Mouse (Mus musculus) adipocyte (in vitro differentiated cells): Measurements from ENCODE around the gene Gm13889.

Source experiments
- DNase-seq: peaks from one replicate; pipeline ENCODE4 v3.0.0-alpha.2; 2016; ENCODE audit warnings: low spot score

The Gm13889 gene

DNA sequence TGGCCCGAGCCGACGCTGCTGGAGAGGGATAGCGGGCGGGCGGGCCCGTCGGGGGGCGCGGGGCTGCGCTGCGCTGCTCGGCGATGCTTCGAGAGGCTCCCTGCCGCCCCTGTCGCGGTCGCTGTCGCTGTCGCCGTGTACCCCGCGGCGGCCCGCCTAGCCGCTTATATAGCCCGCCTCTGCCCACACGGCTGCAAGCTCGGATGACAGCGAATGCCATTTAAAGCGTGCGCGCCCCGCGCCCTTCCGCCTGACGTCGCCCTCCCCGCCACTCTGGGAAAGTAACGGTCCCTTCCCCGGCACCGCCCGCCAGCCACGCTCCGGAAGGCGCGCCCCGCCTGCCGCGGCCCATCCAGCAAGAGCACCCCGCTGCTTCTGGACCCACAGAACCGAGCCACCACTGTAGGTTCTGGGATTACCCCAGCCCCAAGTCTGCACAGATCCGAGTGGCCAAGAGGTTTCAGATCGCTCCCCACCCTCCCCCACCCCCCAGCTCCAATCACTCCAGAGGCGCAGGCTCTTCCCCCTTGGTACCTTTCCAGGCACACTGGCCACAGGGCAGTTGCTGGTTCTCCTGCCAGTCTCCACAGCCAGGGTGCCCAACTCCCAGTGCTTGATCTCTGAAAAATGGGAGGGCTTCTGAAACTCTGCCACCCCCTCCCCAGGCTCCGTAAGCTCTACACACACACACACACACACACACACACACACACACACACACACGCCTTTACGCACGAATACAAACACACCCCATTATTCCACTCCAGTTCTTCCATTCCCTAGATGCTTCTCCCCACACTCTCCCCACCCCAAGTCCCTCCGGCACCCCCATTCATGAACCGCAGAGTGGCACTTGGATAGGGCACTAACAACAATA is at the start of gene Gm13889:
Gene Gm13889 (minus strand): TSS at position 294 of the 877 bp plus-strand sequence.
- DNase-seq = no peak

DNA sequence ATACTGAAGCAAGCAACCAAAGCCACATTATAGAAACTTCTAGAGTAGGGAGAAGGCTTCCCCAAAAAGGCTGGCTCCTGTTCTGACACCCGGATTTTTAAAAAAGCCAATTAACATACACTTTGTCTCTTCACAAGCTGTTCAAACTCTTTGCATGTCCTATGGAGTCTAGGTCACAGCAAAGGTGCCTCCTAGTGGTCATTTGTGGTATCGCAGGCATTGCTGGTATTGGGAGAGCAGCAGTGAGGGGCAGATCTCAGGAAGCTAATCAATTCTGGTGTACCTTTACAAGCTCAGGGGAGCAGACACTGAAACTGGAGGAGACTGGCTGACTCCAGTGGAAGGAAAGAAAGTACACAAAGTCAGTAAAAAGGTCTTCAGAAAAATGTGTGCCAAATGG is 45.3 kb upstream of the Gm13889 start:
- DNase-seq = peak; percentile 84

DNA sequence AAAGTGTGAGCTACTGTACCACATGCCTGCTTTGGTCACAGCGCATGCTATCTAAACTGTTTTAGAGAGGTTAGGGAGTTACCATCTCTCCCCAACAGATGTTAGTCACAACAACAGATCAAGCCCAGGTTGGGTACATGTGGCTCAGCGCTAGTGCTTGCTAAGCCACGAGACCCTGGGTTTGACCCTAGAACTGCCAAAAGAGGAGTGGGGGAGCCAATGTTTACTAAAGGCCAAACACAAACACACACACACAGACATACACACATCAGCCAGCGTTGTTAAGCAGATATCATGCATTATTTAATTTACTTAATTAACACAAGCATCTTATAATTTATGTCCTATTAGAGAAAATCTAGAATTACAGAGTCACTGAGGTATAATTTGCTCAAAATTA is 44.9 kb upstream of the Gm13889 start:
- no peak for DNase-seq

DNA sequence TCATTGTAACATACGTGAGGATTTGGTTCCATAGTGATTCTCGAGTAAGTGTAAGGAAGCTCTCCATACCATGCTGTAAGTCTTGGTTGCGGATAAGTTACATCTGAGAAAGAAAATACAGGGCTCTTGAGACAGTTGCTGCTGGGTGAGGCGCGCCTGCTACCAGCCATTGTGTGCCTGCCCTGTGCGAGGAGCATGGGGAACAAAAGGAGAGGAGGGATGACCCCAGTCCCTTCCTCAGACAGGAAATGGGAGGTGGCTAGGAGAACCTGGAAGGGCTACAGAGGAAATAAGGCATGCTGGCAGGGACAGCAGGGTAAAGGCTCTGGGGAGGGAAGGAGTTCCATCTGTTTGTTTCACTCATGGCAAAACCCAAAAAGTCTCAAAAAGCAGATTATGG is 44.4 kb upstream of the Gm13889 start:
- no peak for DNase-seq

DNA sequence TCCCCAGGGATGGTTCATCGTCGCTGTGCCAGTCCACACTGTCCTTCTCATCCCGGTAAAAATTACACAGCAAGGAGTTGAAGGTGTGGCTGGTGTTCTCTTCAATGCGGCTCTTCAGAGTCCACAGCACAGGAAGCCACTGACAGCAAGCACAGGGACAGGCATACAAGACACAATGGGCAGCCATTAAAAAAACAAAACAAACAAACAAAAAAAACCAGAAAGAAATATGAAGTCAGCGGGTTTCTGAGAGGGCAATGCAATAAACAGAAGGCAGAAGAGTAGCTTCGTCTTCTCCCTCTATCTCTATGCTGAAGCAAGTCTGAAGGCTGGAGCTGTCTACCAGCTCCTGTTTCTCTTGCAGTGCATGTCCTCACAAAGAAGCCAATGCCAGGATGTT is 39.3 kb upstream of the Gm13889 start, which contains the start of gene Gm27027:
Gene Gm27027 (minus strand): TSS at position 101 of the 400 bp plus-strand sequence.
- no peak for DNase-seq

DNA sequence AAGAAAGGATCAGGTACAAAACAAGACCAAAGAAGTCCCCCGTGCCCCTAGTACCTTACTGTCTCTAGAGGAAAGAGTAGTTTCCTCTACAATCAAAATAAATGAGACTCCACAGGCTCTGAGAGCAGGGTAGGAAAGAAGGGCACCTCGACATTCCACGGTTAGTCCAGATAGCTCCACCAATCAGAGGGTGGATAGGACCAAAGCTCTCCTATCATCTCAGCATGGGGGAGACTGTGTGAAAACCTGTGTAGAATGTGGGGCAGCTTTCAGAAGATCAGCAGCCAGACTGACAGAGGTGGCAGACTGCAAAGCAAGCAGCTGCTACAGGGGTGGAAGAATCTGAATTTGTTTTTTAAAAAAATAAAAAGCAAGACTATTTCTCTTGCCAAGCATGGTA is 35.8 kb upstream of the Gm13889 start:
- DNase-seq = no peak

DNA sequence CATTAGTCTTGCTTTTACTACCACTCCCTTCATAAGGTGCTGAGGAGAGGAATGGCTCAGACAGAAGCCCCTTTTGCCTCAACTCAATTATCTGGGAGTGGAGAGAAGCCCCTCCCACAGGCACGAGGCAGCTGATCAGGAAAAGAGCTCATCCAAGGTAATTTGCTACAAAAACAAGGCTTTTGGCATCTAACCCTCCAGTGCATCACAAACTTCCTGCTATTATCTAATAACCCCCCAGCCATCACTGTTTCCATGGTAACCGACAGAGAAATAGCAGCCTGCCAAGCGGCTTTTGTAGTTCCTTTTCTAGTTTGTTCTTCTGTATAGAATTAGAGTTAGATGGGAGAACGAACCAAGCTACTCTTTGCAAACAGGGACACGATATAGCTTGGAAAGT is 35.3 kb upstream of the Gm13889 start:
- no peak for DNase-seq

DNA sequence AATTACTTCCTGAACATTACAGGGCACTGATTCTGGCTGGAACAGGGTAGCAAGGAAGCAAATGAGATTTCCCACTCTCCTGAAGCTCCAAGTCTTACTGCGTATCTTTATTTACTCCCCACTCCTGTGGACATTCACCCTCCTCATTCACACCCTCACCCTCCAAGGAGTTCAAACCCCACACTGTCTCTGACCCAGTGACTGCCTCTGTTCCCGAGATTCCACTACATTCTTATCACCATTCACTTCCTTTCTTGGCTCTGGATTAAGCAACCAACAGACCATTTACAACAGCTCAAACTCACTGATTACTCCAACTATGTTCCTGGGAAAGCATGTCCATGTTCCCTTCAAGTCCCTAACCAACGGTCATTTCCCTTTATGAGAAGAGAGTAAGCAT is 34.3 kb upstream of the Gm13889 start:
- DNase-seq = no peak

DNA sequence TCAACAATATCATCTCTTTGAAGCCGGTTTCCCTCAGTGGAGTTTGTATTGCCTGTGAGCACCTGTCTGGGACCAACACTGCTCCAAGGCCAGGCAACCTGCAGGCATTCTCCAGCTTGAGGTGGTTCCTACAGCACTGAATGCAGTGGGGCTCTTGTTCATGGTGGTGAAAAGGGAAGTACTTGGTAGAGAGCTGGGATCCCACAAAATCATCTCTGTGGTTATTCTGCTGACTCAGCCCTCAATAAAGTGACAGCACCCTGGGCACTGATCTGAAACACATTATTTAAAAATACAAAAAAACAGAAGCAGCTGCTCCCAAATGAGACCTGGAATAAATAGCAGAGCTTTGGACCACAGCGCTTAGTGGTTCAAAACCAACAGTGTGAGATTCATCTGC is 31.4 kb upstream of the Gm13889 start:
- DNase-seq = no peak

DNA sequence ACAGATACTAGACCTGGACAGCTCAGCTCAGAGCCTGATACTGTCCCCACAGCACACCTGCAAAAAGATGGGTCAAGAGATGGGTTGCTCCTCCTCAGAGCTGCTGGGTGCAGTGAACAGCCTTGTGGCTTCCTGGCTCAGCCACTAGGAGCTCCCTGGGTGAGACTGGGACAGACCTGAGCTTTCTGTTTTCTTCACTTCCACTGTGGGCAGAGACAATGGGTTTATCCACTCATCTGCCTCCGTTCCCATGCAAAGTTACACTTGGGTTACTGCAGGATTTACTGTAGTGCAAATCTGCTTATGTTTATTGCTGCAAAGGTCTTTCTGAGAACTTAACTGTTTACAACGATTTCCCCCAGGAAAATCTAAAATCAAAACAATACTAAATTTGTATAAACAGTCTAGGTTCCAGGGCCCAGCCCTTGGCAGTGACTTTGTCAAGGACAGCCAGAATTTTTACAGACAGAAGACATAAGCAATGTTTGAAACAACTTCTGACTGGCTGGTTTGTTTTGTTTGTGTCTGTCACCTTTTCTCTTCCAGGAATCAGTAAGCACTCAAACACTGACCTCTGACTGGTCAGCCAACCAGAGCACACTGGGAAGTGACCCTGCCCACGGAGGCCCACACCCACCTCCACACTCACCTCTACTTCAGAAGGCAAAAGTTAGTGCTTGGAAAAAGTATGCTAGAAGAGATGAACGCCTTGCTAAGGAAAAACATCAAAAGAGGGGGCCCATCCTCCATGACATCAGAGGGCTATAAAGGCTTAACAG is 25.6 kb upstream of the Gm13889 start:
- DNase-seq = peak; percentile 14

DNA sequence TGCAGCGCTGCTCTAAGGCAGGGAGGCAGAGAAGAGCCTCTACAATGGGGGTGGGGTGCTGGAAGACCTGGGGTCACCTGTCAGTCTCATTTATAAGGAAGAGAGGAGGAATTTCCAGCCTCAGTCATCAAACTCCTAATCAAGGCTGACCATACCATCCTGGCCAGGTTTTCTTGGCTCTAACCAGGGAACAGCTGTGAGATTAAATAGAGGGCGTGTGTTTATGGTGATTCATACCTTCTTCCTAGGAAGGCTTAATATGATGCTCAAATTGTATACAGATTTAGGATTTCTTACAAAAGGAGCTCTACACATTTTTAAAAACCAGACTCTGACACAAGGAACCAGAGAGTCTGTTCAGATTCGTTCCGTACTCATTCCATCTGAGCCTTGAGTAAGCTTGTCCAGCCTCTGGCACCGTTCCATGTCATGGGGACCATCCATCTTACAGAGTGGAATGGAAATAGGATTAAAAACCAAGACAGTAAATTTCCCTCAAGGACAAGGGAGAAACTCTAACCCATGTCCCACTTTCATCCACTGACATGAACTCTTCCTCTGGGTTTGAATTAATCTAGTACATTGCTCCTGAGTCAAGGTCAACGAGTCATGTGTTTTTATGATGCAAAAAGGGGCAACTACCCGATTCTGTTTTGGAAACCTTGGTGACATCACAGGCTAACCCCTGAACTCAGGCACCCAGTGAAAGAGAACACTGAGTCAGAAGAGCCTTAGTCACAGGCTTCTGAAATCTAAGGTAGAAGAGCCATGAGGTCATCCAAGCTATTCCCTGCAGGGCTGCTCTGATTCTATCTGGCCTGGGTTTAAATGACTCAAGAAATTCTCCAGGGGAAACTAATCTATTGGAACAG is 22.5 kb upstream of the Gm13889 start:
- peak; percentile 4 for DNase-seq

DNA sequence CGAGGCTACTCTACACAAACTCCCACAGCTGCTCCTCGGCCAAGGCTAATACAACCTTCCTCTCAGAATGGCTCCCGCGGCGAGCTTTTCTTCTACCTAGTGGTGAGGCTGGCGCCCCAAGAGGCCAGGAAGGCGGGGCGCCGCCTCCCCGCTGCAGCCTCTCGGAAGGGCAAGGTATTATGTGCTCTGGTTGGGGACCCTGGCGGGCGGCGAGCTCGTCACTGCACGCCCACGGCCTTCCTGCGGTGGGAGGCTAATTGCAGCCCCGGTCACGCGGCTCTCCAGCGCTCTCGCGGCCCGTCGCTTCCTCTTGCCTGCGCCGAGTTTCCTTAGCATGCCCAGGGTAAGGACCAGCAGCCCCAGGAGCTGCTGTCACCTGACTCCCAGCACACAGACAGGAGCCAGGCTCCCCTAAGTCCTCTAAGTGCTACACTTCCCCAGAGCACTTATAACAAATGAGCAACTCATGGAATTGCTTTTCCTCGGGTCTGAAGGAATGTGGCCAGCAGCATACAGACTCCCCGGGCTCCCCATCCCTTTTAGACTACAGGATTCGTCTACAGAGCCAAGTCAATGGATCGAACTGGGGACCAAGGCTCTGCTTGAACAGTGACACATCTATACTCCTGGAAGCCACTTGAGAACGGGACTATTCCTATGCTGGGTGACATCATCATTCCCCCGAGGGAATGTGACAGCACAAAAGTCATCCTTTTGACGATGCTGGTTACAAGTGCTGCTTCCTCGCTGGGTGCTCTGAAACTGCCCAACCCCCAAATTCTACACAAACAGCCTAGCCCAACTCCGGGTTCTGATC is 19.6 kb upstream of the Gm13889 start:
- no peak for DNase-seq

DNA sequence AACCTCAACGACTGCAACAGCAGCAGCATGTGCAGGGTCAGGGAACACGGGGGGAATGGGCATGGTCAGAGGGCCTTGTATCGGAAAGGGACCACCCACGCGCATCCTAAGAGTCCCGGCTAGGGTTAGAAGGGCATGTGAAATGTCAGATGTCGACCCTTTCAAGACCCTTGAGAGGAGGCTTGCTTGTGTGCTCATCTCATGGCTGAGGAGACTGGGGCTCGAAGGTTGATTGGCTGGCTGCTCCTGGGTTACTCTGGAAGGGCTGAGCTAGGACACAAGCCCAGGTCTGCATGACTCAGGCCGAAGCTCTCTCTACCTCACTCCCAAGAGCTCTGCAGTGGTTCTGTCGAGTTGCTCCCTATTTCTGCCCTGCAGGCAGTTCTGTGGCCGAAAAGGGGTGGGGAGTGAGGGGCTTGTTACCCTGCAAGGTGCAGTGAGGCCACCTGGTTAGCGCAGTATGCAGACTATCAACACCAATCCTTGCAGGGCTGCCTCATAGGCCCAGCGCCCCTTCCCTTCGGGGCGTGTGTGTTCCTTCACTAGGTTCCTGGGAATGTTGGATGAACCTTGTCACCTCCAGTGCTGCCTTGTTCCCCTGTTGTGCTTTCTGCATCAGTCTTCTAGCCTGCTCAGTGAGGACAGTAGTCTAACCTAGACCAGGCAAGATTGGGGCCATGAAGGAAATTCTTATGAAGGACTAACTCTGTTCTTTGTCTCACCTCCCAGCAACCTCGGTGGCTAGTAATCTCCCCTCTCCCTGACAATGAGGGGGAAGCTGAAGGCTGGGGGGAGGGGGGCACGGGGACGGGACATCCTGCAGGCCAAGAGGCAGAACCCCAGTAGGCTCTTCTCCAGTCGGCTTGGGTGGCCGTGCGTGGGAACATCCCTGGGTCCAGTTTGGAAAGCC is 18.8 kb upstream of the Gm13889 start:
- no peak for DNase-seq

DNA sequence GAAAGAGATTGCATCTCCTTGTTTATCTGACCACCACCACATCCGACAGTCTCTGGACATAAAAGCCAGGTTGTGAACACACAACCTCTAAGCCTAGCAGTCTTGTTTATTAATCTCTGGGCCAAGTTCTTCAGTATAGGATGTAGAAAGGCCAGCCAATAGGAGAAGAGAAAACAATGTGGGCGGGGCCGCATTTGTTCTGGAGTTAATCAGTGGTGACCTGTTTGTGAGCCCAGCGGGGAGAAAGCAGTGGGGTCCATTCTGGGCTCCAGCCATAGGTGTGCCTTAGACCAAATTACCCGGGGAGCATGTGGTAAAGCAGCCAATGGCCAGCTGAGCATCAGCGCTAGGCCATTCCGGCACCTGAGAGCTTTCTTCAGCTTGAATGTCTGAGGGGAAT is 18.0 kb upstream of the Gm13889 start:
- DNase-seq = no peak

DNA sequence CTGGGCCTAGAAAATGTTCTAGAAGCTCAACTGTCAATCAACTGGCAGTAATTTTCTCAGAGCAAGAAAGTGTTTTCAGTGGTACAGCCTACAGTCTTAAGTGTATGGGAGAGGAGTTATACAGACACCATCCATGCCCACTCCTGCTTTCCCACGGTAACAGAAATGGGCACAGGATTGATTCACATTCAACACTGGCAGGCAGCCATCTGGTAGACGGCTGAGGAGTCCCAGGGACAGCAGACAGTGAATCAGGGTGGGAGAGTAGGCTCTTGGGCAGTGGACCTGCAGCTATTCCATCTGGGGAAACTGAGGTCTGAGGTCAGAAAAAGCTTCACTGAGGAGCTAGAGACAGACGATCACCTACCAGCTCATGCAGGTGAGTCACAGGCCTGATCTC is 14.6 kb upstream of the Gm13889 start:
- DNase-seq = no peak

DNA sequence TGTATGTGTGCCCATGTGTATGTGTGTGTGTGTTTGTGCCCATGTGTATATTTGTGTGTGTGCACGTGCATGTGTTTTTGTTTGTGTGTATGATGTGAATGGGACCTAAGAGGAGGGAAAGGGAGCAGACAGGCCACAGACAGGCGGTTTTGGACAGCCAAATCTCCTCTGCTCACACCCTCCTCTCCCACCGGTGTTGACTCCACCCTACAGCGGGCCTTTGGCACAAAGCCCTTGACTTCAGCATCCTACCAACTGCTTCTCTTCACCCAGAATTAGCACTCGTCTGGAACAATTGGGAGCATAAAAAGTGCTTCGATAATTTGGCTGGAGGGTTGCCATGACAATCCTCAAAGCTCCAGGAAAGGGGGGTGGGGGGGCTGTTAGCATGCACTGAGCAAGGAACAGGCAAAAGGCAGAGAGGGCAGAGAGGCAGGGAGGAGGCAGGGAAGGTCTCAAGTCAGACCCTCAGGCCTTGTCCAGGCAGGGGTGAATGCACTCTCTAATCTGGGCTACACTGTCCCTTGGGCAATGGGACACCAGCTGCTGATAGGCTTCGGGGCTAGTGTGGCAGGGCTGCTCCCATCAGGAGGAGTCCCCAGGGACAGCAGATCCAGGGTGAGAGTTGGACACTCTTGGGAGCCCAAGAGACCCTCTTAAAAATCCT is 7.6 kb upstream of the Gm13889 start:
- DNase-seq = no peak

DNA sequence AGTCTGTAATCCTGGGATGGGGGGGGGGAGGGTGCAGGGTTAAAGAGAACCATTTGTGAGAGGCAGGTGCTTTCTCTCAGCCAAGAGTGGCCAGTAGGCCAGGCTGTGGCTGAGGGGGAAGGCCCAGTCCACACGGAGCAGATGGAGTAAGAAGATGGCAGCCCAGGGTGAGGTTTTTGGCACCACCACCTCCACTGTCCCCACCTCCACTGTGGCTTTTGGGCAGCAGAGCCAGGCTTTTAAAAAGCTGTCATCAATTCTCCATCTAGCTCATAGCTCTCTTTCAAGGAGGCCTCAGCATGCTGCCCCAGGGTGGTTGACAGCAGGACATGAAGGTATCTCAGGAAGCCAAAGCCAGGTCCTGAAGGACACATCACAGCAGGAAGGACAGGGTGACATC is 6.8 kb upstream of the Gm13889 start:
- DNase-seq = no peak

DNA sequence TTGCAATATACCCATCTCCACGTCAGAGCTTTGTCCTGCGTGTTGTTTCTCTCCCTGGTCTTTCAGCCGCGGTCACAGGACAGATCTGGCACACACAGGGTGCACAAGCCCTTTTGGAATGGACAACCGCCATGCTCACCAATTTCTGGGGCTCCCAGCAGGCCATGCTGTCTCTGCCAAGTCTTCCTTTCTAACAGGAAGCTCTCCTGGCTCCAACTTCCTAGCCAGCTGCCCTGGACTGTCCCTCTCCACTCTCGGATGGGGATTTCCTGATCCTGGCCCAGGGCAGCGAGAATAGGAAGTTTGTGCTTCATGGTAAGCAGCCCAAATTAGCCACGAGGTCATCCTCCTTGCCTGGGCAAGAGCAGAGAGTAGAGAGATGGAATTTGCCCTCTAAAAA is 4.7 kb upstream of the Gm13889 start:
- no peak for DNase-seq

DNA sequence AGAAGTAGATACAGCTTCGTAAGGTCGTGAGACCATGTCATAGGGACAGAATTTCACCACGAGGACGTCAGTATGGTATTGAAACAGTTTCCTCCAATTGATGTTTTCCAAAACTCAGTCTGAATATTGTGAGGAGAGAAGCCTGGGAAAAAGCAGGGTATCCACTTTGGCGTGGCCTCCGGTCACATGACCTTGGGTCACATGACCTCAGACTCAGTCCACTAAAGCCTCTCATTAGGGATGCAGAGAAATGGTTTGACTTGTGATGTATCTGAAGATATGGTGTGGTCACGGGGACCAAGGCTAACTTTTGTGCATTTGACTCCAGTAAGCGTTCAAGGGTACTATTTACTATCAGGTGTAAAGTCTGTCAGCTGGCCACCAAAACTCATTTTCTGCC is 2.3 kb upstream of the Gm13889 start:
- DNase-seq = no peak

DNA sequence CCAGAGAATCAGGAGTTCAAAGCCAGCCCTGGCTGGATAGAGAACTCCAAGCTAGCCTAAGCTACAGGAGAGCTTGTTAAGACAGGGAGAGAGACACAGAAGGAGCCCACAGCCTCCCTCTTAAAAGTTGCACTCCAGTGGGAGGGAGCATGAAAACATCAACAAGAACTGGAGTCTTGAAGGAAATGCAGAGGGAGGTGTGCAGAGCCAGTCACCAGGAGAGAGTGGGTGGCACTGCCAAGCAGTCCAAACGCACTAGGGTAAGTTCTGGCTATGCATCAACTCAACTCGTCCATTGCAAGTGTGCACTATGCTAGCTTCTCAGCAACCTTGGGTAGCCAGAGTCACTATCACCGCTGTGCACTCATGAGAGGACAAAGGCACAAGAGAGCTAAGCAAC is 1.2 kb upstream of the Gm13889 start:
- no peak for DNase-seq
